Mouse (Mus musculus) liver, adult 2 months (tissue): ENCODE measurements around the gene Hoxd9.

Source experiments
- CTCF ChIP-seq: fragments of 200-500 bp; IDR thresholded peaks from 2 replicates; pipeline ENCODE4 v1.5.1; 2011; ENCODE audit warnings: low read depth, low read length, control low read depth
- POLR2A ChIP-seq: fragments of 200-500 bp; IDR thresholded peaks from 2 replicates; pipeline ENCODE4 v1.6.1; 2011; ENCODE audit warnings: low read length, control low read depth; ENCODE audit not compliant: insufficient read depth; ENCODE audit errors: extremely low read depth

DNA sequence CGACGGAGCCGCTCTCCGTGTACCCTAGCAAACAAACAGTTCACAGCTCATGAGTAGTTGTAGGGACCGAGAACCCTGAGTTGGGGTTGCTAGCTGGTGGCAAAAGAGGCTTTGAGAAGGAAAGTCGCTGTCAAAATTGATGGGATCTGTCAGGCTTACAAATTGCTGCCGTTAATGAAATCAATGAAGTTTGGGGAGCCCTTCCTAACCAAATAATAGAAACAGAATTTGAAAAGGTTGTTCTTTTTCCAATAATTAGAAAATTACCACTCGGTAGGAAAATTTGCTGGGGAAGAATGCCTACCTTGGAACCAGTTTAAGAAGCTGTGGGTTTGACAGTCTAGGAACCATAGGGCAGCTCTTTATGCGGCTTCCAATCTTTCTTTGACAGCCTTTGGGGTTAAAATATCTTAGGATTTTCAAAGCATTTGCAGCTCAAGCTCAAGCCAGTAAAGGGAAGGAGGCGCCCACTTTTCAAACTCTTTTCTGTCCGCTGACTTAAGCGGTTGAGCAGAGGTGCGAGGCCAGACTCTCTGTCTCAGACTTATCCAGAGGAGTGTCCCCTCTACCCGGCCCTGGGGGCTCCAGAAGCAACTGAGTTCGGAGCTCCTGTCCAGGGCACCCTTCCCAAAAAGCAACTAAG is 39.4 kb upstream of the Hoxd9 start:
- TF ChIP-seq CTCF (no peak), POLR2A (no peak)
